Mouse (Mus musculus): ENCODE data around the gene Tsacc. TPM values are rescaled to one million over a fixed set of nuclear protein-coding genes. Genes with fewer than 3 reads are reported as not detected.
A peak's percentile ranks its signal among the peaks of the same experiment; 100 is the strongest.

The Tsacc gene
- polyA plus RNA-seq, 1 experiment: 16.1 TPM

- WGBS: 33% methylated on average over 4 of the region's 4 CpGs
- no peak overlapping the region for H3K27ac ChIP-seq (ENCODE audit: control insufficient read depth, insufficient read depth, low read depth, low read length, poor library complexity)
- TF ChIP-seq POLR2A (IDR thresholded peaks at IDR 0.05; ENCODE audit: borderline replicate concordance, control insufficient read depth, low read depth, low read length) (no peak), CTCF (IDR thresholded peaks at IDR 0.05; ENCODE audit: control insufficient read depth, insufficient read depth, low read length) (no peak)
- no peaks in the 10 kb centered on the region for H3K4me1 ChIP-seq (ENCODE audit: control insufficient read depth, insufficient read depth, low read length)
- H3K4me3 ChIP-seq (replicated peaks; ENCODE audit: control insufficient read depth, low read depth, low read length): no peak overlapping the region
Observed at GRCm38 (mm10) chr3:88239446-88239845, 57.4 kb downstream of the Tsacc start.

DNA sequence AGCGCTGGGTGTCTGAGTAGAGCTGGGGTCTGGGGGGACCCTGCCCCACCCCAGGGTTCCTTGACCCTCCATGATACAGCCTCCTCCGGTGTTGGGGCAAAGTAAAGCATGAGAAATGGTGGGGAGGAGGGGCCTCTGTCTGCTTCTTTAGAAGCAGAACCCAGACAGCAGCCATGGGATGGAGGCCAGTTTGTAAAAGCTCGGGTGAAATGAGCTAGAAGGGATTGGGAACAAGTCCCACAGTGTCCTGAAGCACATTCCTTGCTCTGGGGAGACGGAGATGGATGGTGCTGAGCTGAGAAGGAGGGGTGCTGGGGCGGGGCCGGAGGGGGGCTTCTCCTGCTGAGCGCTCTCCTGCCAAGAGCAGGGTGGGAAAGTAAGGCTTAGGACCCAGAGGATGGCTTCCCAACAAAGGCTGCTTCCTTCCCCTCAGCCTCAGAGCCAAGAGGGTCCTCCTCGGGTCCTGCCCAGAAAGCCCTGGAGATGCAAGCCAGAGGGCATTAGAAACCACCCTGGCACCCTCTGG is 57.9 kb downstream of the Tsacc start:
- H3K4me1 ChIP-seq (ENCODE audit: control insufficient read depth, insufficient read depth, low read length): no peaks in the 10 kb centered on the region
- H3K4me3 ChIP-seq (replicated peaks; ENCODE audit: control insufficient read depth, low read depth, low read length): no peak overlapping the region
- no peak for TF ChIP-seq POLR2A (IDR thresholded peaks at IDR 0.05; ENCODE audit: borderline replicate concordance, control insufficient read depth, low read depth, low read length)
- no peak for TF ChIP-seq CTCF (IDR thresholded peaks at IDR 0.05; ENCODE audit: control insufficient read depth, insufficient read depth, low read length)
- 51% methylated on average over 8 of the region's 8 CpGs for WGBS
- H3K27ac ChIP-seq (ENCODE audit: control insufficient read depth, insufficient read depth, low read depth, low read length, poor library complexity): no peak overlapping the region

- TF ChIP-seq POLR2A (IDR thresholded peaks at IDR 0.05; ENCODE audit: borderline replicate concordance, control insufficient read depth, low read depth, low read length) (no peak), CTCF (IDR thresholded peaks at IDR 0.05; ENCODE audit: control insufficient read depth, insufficient read depth, low read length) (peak; percentile 54)
- no peak overlapping the region for H3K27ac ChIP-seq (ENCODE audit: control insufficient read depth, insufficient read depth, low read depth, low read length, poor library complexity)
- 5% methylated on average over 10 of the region's 10 CpGs for WGBS
Observed at GRCm38 (mm10) chr3:88237556-88238194, 59.1 kb downstream of the Tsacc start.

GRCm38 (mm10) chr3:88237161-88237555 is 59.6 kb downstream of the Tsacc start:
- TF ChIP-seq CTCF (IDR thresholded peaks at IDR 0.05; ENCODE audit: control insufficient read depth, insufficient read depth, low read length) (no peak), POLR2A (IDR thresholded peaks at IDR 0.05; ENCODE audit: borderline replicate concordance, control insufficient read depth, low read depth, low read length) (no peak)
- WGBS: 64% methylated on average over 6 of the region's 6 CpGs
- H3K4me1 ChIP-seq (ENCODE audit: control insufficient read depth, insufficient read depth, low read length): no peaks in the 10 kb centered on the region

More at GRCm38 (mm10) chr3:88237556-88238194, 59.1 kb downstream of the Tsacc start:
- H3K4me1 ChIP-seq (ENCODE audit: control insufficient read depth, insufficient read depth, low read length): no peaks in the 10 kb centered on the region
- no peak overlapping the region for H3K4me3 ChIP-seq (replicated peaks; ENCODE audit: control insufficient read depth, low read depth, low read length)

GRCm38 (mm10) chr3:88235616-88236015 is 61.2 kb downstream of the Tsacc start:
- Histone ChIP-seq H3K4me1 (ENCODE audit: control insufficient read depth, insufficient read depth, low read length) (no peaks in the 10 kb centered on the region), H3K4me3 (replicated peaks; ENCODE audit: control insufficient read depth, low read depth, low read length) (no peak overlapping the region), H3K27ac (ENCODE audit: control insufficient read depth, insufficient read depth, low read depth, low read length, poor library complexity) (no peak overlapping the region)
- WGBS: 79% methylated on average over 2 of the region's 2 CpGs
- TF ChIP-seq CTCF (IDR thresholded peaks at IDR 0.05; ENCODE audit: control insufficient read depth, insufficient read depth, low read length) (no peak), POLR2A (IDR thresholded peaks at IDR 0.05; ENCODE audit: borderline replicate concordance, control insufficient read depth, low read depth, low read length) (no peak)

More at GRCm38 (mm10) chr3:88237161-88237555, 59.6 kb downstream of the Tsacc start:
- Histone ChIP-seq H3K4me3 (replicated peaks; ENCODE audit: control insufficient read depth, low read depth, low read length) (no peak overlapping the region), H3K27ac (ENCODE audit: control insufficient read depth, insufficient read depth, low read depth, low read length, poor library complexity) (no peak overlapping the region)

DNA sequence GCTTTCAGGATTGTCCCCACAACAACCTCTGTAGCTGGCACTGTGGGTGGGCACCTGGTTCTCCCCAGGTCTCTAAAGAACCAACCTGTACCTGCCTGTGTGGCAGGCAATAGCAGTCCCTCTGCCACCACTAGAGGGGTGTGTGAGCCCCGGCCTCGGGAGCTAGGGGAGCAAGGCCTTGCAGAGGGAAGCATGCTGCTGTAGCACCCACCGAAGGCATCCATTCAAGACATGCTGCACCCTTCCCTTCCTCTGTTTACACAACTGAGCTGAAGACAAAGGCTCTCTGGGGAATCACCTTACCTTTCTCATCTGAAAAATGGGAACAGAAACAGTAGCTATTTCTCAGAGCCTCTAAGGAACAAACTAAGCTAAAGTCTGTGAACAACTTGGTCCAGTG is 61.6 kb downstream of the Tsacc start:
- H3K27ac ChIP-seq (ENCODE audit: control insufficient read depth, insufficient read depth, low read depth, low read length, poor library complexity): no peak overlapping the region
- H3K4me3 ChIP-seq (replicated peaks; ENCODE audit: control insufficient read depth, low read depth, low read length): no peak overlapping the region
- 9% methylated on average over 3 of the region's 3 CpGs for WGBS
- TF ChIP-seq POLR2A (IDR thresholded peaks at IDR 0.05; ENCODE audit: borderline replicate concordance, control insufficient read depth, low read depth, low read length): no peak
- peak; percentile 49; the same call in 1 of the 2 replicates for TF ChIP-seq CTCF (IDR thresholded peaks at IDR 0.05; ENCODE audit: control insufficient read depth, insufficient read depth, low read length)
- no peaks in the 10 kb centered on the region for H3K4me1 ChIP-seq (ENCODE audit: control insufficient read depth, insufficient read depth, low read length)

DNA sequence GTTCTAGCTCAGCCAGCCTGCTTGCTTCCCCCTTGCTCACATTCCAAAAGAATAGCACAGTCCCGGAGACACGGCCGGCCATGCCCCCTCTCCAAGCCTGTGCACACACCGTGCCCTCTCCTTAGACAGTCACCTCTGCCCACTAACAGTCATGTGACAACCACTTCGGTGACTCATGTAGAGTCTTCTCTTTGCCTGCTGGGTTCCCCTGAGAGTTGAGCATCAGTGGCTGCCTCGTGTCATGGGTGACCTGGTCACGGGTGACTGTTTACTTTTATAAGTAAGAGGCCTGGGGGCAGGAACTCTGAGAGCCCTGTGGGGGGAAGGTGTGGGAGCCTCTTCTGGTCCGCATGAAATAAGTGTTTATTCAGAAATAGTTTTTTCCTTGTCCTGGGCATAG is 62.8 kb downstream of the Tsacc start:
- 55% methylated on average over 8 of the region's 8 CpGs for WGBS
- Histone ChIP-seq H3K27ac (ENCODE audit: control insufficient read depth, insufficient read depth, low read depth, low read length, poor library complexity) (no peak overlapping the region), H3K4me1 (ENCODE audit: control insufficient read depth, insufficient read depth, low read length) (no peaks in the 10 kb centered on the region), H3K4me3 (replicated peaks; ENCODE audit: control insufficient read depth, low read depth, low read length) (no peak overlapping the region)
- TF ChIP-seq CTCF (IDR thresholded peaks at IDR 0.05; ENCODE audit: control insufficient read depth, insufficient read depth, low read length) (no peak), POLR2A (IDR thresholded peaks at IDR 0.05; ENCODE audit: borderline replicate concordance, control insufficient read depth, low read depth, low read length) (no peak)

DNA sequence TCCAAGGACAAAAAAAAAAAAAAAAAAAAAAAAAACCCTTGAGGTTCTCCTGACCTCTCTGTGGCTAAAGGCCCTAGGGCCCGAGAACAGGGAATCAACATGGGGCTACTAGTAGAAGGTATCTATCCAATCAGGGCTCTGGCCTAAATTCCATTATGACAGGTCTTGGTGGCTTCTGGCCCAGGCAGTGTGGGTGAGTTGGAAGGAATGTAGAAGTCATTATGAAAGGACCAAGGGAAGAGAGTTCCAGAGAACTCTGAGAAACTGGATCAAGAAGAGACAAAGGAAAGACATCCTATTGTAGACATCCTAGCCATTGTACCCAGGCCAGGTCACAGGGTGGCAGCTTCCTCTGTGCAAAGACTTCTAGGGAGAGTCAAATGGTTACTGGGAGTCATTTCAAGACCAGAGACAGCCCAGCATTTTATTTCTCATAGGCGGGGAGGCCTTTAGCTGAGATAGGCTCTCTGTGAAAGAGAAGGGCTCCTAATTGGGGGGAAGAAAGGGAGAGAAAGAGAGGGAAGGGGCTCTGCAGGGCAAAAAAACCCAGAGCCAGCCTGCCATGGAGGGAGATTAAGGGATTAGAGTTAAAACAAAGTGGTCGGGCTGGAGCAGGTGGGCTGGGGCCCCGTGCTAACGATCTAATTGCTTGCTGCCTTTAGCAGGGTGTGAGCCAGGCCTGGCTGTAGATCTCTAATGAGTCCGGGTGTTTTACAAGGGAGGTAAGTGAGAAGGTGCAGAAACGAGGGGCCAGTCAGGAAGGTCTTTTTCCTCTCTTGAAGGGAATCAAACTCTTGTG is 63.7 kb downstream of the Tsacc start:
- no peak overlapping the region for H3K4me3 ChIP-seq (replicated peaks; ENCODE audit: control insufficient read depth, low read depth, low read length)
- WGBS: 45% methylated on average over 7 of the region's 7 CpGs
- no peak overlapping the region for H3K27ac ChIP-seq (ENCODE audit: control insufficient read depth, insufficient read depth, low read depth, low read length, poor library complexity)
- TF ChIP-seq POLR2A (IDR thresholded peaks at IDR 0.05; ENCODE audit: borderline replicate concordance, control insufficient read depth, low read depth, low read length) (no peak), CTCF (IDR thresholded peaks at IDR 0.05; ENCODE audit: control insufficient read depth, insufficient read depth, low read length) (no peak)
- H3K4me1 ChIP-seq (ENCODE audit: control insufficient read depth, insufficient read depth, low read length): no peaks in the 10 kb centered on the region

Other genes with a start within 250 kb of the Tsacc start
- 17.1 and 54.7 TPM in 2 replicates for gene Naxe, start 238.5 kb downstream of the Tsacc start, polyA plus RNA-seq (2011; ENCODE audit: insufficient read depth, insufficient read length, low replicate concordance, missing spikeins)
- not detected in 2 replicates for gene Ttc24, start 218.7 kb downstream of the Tsacc start, polyA plus RNA-seq (2011; ENCODE audit: insufficient read depth, insufficient read length, low replicate concordance, missing spikeins)
- gene Iqgap3, start 215.0 kb downstream of the Tsacc start, polyA plus RNA-seq (2011; ENCODE audit: insufficient read depth, insufficient read length, low replicate concordance, missing spikeins): 11.5 and 21.5 TPM in 2 replicates
- gene Mef2d, start 154.6 kb downstream of the Tsacc start, polyA plus RNA-seq (2011; ENCODE audit: insufficient read depth, insufficient read length, low replicate concordance, missing spikeins): 39.7 and 64.7 TPM in 2 replicates
- gene Rhbg, start 42.3 kb downstream of the Tsacc start, polyA plus RNA-seq (2011; ENCODE audit: insufficient read depth, insufficient read length, low replicate concordance, missing spikeins): not detected in 2 replicates
- not detected in 2 replicates for gene Gm38392, start 9.8 kb downstream of the Tsacc start, polyA plus RNA-seq (2011; ENCODE audit: insufficient read depth, insufficient read length, low replicate concordance, missing spikeins)
- gene Cct3, start 117 bp upstream of the Tsacc start, polyA plus RNA-seq (2011; ENCODE audit: insufficient read depth, insufficient read length, low replicate concordance, missing spikeins): 63.5 and 81.0 TPM in 2 replicates
- 18.0 and 79.0 TPM in 2 replicates for gene Glmp, start 28.0 kb upstream of the Tsacc start, polyA plus RNA-seq (2011; ENCODE audit: insufficient read depth, insufficient read length, low replicate concordance, missing spikeins)
- 1.8 and 3.1 TPM in 2 replicates for gene Tmem79, start 39.1 kb upstream of the Tsacc start, polyA plus RNA-seq (2011; ENCODE audit: insufficient read depth, insufficient read length, low replicate concordance, missing spikeins)
- 37.2 and 65.6 TPM in 2 replicates for gene Smg5, start 39.3 kb upstream of the Tsacc start, polyA plus RNA-seq (2011; ENCODE audit: insufficient read depth, insufficient read length, low replicate concordance, missing spikeins)
- 3.6 TPM in 1 of 2 replicates, not detected in the other for gene Paqr6, start 67.6 kb upstream of the Tsacc start, polyA plus RNA-seq (2011; ENCODE audit: insufficient read depth, insufficient read length, low replicate concordance, missing spikeins)
- gene Bglap3, start 75.7 kb upstream of the Tsacc start, polyA plus RNA-seq (2011; ENCODE audit: insufficient read depth, insufficient read length, low replicate concordance, missing spikeins): 2.0 TPM in 1 of 2 replicates, not detected in the other
- 13.5 and 129 TPM in 2 replicates for gene Bglap2, start 81.7 kb upstream of the Tsacc start, polyA plus RNA-seq (2011; ENCODE audit: insufficient read depth, insufficient read length, low replicate concordance, missing spikeins)
- 56.2 and 336 TPM in 2 replicates for gene Bglap, start 87.5 kb upstream of the Tsacc start, polyA plus RNA-seq (2011; ENCODE audit: insufficient read depth, insufficient read length, low replicate concordance, missing spikeins)
- 60.1 and 67.5 TPM in 2 replicates for gene Pmf1, start 113.3 kb upstream of the Tsacc start, polyA plus RNA-seq (2011; ENCODE audit: insufficient read depth, insufficient read length, low replicate concordance, missing spikeins)
- 15.7 and 17.4 TPM in 2 replicates for gene Slc25a44, start 128.1 kb upstream of the Tsacc start, polyA plus RNA-seq (2011; ENCODE audit: insufficient read depth, insufficient read length, low replicate concordance, missing spikeins)
- gene Sema4a, start 164.2 kb upstream of the Tsacc start, polyA plus RNA-seq (2011; ENCODE audit: insufficient read depth, insufficient read length, low replicate concordance, missing spikeins): 43.9 and 131 TPM in 2 replicates
- 58.9 and 69.6 TPM in 2 replicates for gene Lmna, start 213.0 kb upstream of the Tsacc start, polyA plus RNA-seq (2011; ENCODE audit: insufficient read depth, insufficient read length, low replicate concordance, missing spikeins)
- 0.77 and 2.2 TPM in 2 replicates for gene Mex3a, start 235.4 kb upstream of the Tsacc start, polyA plus RNA-seq (2011; ENCODE audit: insufficient read depth, insufficient read length, low replicate concordance, missing spikeins)

Data from bone marrow, adult 2 months (tissue).